In genomic region chr6:41253314-41253713, GRCm38 (mm10) we compare ENCODE assay signal across 5 mouse cellular contexts. TPM values are rescaled to one million over a fixed set of nuclear protein-coding genes. Genes with fewer than 3 reads are reported as not detected.
"Had no signal": no experiment of that assay in that cellular context is flagged by ENCODE, and none has a peak within 500 bp of the region (broad histone marks: within the 10 kb centered on the region; RNA-seq: fewer than 3 reads in every experiment).

No protein-coding gene starts in this region.

RNA-seq across cellular contexts. Expression of gene Try4, which starts 48.8 kb away (rescaled TPM):
- total RNA-seq: neutrophil, adult 5-6 weeks had no signal
- polyA plus RNA-seq: neural tube, embryonic 13.5 days; neural tube, embryonic 14.5 days; neural tube, embryonic 15.5 days; stomach, embryonic 14.5 days had no signal
